Mouse (Mus musculus): Measurements from ENCODE around the gene Gm9745. TPM values are rescaled to one million over a fixed set of nuclear protein-coding genes. Genes with fewer than 3 reads are reported as not detected.
"Not testable (repeated sequence)": the region's sequence is repeated elsewhere in the genome, so short reads cannot be mapped to it uniquely, and the experiment has no call there.

Gm9745 gene
- polyA plus RNA-seq, 1 experiment, result 0.08 TPM

DNA sequence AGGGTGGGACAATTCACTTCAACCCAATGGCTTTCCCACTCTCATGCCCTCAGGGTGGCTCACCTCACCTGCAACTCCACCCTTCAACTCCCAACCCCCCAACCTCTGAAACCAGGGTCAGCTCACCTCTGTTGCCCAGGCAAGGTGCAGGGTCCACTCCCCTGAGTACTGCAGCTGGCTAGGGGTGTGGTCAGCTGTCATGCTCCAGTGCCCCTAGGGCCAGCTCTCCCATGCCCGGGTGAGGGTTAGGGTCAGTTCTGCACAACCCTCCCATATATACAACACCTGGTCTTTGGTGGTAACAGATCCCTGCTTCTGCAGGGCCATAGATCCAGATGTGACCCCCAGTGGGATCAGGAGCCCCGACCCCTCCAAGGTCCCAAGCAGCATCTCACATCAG lies 7.1 kb upstream of the Gm9745 start:
- H3K36me3 ChIP-seq (ENCODE audit: control insufficient read depth, insufficient read depth); H3K79me2 ChIP-seq (ENCODE audit: control insufficient read depth, insufficient read depth); H3K27me3 ChIP-seq (ENCODE audit: control insufficient read depth, insufficient read depth, insufficient read length); H3K4me2 ChIP-seq (ENCODE audit: low read depth); H3ac ChIP-seq (ENCODE audit: control insufficient read depth, insufficient read length); H3K4me3 ChIP-seq: not testable (repeated sequence)

DNA sequence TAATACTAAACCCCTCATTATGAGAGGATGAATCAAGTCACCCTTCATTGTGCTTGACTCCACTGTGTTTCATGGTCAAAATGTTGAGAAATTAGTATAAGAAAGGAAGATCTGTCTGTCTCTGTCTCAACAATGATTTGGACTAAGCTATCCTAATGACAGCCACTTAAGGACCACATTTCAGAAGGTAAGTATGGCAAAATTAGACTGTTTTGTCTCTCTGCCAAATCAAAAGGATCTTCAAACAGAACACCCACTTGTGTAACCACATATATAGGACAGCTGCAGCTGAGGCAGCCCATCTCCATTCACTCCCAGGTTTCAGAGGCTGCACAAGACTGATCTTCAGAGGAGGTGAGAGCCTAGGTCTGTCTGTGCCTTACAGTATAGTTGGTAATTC lies 4.5 kb upstream of the Gm9745 start, which contains the start of gene Idi2:
Gene Idi2 (plus strand): TSS at position 301 of the 400 bp plus-strand sequence.
- not testable (repeated sequence) for H3K4me3 ChIP-seq; H3K36me3 ChIP-seq (ENCODE audit: control insufficient read depth, insufficient read depth); H3ac ChIP-seq (ENCODE audit: control insufficient read depth, insufficient read length); H3K79me2 ChIP-seq (ENCODE audit: control insufficient read depth, insufficient read depth); H3K4me2 ChIP-seq (ENCODE audit: low read depth); H3K27me3 ChIP-seq (ENCODE audit: control insufficient read depth, insufficient read depth, insufficient read length)

GRCm38 (mm10) chr13:8943828-8944227 lies 4.2 kb downstream of the Gm9745 start:
- H3K79me2 ChIP-seq (ENCODE audit: control insufficient read depth, insufficient read depth); H3K4me2 ChIP-seq (ENCODE audit: low read depth); H3K36me3 ChIP-seq (ENCODE audit: control insufficient read depth, insufficient read depth); H3K4me3 ChIP-seq; H3K27me3 ChIP-seq (ENCODE audit: control insufficient read depth, insufficient read depth, insufficient read length); H3ac ChIP-seq (ENCODE audit: control insufficient read depth, insufficient read length): not testable (repeated sequence)

- not testable (repeated sequence) for H3K27me3 ChIP-seq (ENCODE audit: control insufficient read depth, insufficient read depth, insufficient read length)
These were observed 6.3 kb downstream of the Gm9745 start for GRCm38 (mm10) chr13:8941701-8942100.

GRCm38 (mm10) chr13:8941110-8941509 lies 6.9 kb downstream of the Gm9745 start:
- not testable (repeated sequence) for H3K4me3 ChIP-seq; H3K4me2 ChIP-seq (ENCODE audit: low read depth); H3ac ChIP-seq (ENCODE audit: control insufficient read depth, insufficient read length); H3K27me3 ChIP-seq (ENCODE audit: control insufficient read depth, insufficient read depth, insufficient read length); H3K79me2 ChIP-seq (ENCODE audit: control insufficient read depth, insufficient read depth); H3K36me3 ChIP-seq (ENCODE audit: control insufficient read depth, insufficient read depth)

More at GRCm38 (mm10) chr13:8941701-8942100, 6.3 kb downstream of the Gm9745 start:
- not testable (repeated sequence) for H3K4me3 ChIP-seq; H3K4me2 ChIP-seq (ENCODE audit: low read depth); H3K79me2 ChIP-seq (ENCODE audit: control insufficient read depth, insufficient read depth); H3ac ChIP-seq (ENCODE audit: control insufficient read depth, insufficient read length); H3K36me3 ChIP-seq (ENCODE audit: control insufficient read depth, insufficient read depth)

DNA sequence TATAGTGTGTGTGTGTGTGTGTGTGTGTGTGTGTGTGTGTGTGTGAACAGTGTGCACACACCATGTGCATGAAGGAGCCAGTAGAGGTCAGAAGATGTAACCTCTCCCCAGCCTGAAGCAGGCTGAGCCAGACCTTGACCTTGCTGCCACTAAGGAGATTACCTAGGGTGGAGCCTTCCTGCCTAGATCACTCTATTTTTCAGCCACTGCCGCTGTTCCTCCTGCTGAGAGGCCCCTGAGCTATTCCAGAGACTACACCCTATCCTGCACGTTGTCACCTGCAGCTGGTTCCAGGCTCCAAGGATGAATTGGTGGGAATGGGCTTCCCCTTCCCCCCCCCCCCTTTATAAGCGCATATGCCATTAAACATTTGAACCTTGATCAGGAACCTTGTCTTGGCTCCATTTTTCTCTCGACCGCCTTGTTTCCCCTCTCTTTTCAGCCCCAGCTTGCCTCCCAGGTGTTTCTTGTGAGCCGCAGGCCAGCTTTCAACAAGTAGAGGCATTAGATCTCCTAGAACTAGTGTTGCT lies 10.4 kb downstream of the Gm9745 start:
- not testable (repeated sequence) for H3K4me3 ChIP-seq; H3ac ChIP-seq (ENCODE audit: control insufficient read depth, insufficient read length); H3K79me2 ChIP-seq (ENCODE audit: control insufficient read depth, insufficient read depth); H3K36me3 ChIP-seq (ENCODE audit: control insufficient read depth, insufficient read depth); H3K27me3 ChIP-seq (ENCODE audit: control insufficient read depth, insufficient read depth, insufficient read length); H3K4me2 ChIP-seq (ENCODE audit: low read depth)

GRCm38 (mm10) chr13:8933499-8933898 lies 14.5 kb downstream of the Gm9745 start:
- Histone ChIP-seq H3K27me3 (ENCODE audit: control insufficient read depth, insufficient read depth, insufficient read length) (peaks cover 7% of the 10 kb centered on the region), H3ac (ENCODE audit: control insufficient read depth, insufficient read length) (no peak overlapping the region), H3K36me3 (ENCODE audit: control insufficient read depth, insufficient read depth) (no peaks in the 10 kb centered on the region), H3K4me2 (ENCODE audit: low read depth) (no peak overlapping the region), H3K79me2 (ENCODE audit: control insufficient read depth, insufficient read depth) (no peaks in the 10 kb centered on the region), H3K4me3 (no peak overlapping the region)
- TF ChIP-seq USF1 (IDR thresholded peaks at IDR 0.05; ENCODE audit: low read depth) (no peak), E2F4 (IDR thresholded peaks at IDR 0.05; ENCODE audit: insufficient read depth) (no peak), TCF12 (IDR thresholded peaks at IDR 0.05; ENCODE audit: insufficient read depth, poor library complexity, severe bottlenecking) (no peak), MYOD1 (IDR thresholded peaks at IDR 0.05; ENCODE audit: control insufficient read depth in 1 of 3, insufficient read length in 2 of 3, low read depth in 2 of 3) (no peak), POLR2A (IDR thresholded peaks at IDR 0.05; ENCODE audit: insufficient read length, low read depth) (no peak)

DNA sequence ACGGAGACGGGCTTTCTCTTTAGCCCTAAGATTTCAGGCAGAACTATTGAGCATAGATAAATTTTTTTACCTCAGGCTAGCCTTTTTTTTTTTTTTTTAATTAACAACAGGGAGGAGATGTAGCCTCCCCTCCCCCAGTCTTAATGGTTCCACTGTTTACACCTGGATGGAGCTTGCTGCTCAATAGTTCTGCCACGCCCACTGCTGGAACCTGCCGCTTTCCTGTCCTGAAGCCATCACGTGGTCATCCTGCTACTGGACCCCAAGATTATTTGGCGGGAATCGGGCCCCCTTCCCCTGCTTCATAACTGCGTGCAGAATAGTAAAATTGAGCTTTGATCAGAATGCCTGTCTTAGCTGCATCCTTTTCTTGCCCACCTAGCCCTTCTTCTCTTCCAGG lies 34.1 kb downstream of the Gm9745 start:
- not testable (repeated sequence) for H3K27me3 ChIP-seq (ENCODE audit: control insufficient read depth, insufficient read depth, insufficient read length); H3K79me2 ChIP-seq (ENCODE audit: control insufficient read depth, insufficient read depth); H3K4me3 ChIP-seq; H3ac ChIP-seq (ENCODE audit: control insufficient read depth, insufficient read length); H3K36me3 ChIP-seq (ENCODE audit: control insufficient read depth, insufficient read depth); H3K4me2 ChIP-seq (ENCODE audit: low read depth)

DNA sequence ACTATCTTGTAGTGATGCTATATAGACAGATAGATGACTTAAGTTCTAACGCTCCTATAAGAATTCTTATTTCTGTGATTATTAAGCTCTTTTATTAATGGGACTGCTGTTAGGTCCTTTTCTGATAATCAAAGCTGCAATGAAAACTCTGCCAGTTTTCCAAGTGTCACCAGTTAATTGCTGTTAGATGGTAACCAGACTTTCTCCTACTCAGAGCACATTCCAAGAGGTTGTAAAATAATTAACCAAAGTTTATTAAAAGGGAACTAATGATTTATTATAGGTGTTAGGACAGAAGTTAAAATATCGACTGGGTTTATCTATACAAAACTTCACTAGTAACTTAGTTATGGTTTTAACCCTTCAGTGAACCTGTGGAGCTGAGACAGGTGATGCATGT lies 42.0 kb downstream of the Gm9745 start:
- H3K4me3 ChIP-seq; H3K4me2 ChIP-seq (ENCODE audit: low read depth); H3K27me3 ChIP-seq (ENCODE audit: control insufficient read depth, insufficient read depth, insufficient read length); H3ac ChIP-seq (ENCODE audit: control insufficient read depth, insufficient read length); H3K36me3 ChIP-seq (ENCODE audit: control insufficient read depth, insufficient read depth); H3K79me2 ChIP-seq (ENCODE audit: control insufficient read depth, insufficient read depth): not testable (repeated sequence)

Other genes with a start within 250 kb of the Gm9745 start
- 6.5 TPM for gene Wdr37, start 76.3 kb downstream of the Gm9745 start, polyA plus RNA-seq (2012; fragmentation: generic; extraction: Trizol)
- gene Idi1, start 62.7 kb downstream of the Gm9745 start, polyA plus RNA-seq (2012; fragmentation: generic; extraction: Trizol), result 23.6 TPM
- 0.13 TPM for gene Idi2, start 4.6 kb upstream of the Gm9745 start, polyA plus RNA-seq (2012; fragmentation: generic; extraction: Trizol)
- 27.0 TPM for gene Gtpbp4, start 47.9 kb upstream of the Gm9745 start, polyA plus RNA-seq (2012; fragmentation: generic; extraction: Trizol)
- 20.3 TPM for gene Larp4b, start 145.7 kb upstream of the Gm9745 start, polyA plus RNA-seq (2012; fragmentation: generic; extraction: Trizol)